Mouse (Mus musculus) embryonic facial prominence, embryonic 12.5 days (tissue): ENCODE measurements around the gene Ranbp6. TPM values are rescaled to one million over a fixed set of nuclear protein-coding genes. Genes with fewer than 3 reads are reported as not detected.

Source experiments
- ATAC-seq: fragments of 200-750 bp; cut with Nextera tagmentation; 2 replicates; pipeline ENCODE4 v1.8.0; 2017; ENCODE audit not compliant: insufficient number of reproducible peaks, insufficient read depth, low FRiP score, low TSS enrichment
- H3K27ac ChIP-seq: fragments of 300-500 bp; sonication (generic); 2 replicates; pipeline ENCODE4 v1.5.1; 2016; ENCODE audit warnings: mild to moderate bottlenecking
- H3K27me3 ChIP-seq: fragments of 300-500 bp; sonication (generic); 2 replicates; pipeline ENCODE4 v1.6.1; 2016; ENCODE audit warnings: mild to moderate bottlenecking, moderate library complexity
- H3K36me3 ChIP-seq: fragments of 300-500 bp; sonication (generic); 2 replicates; pipeline ENCODE4 v1.6.1; 2016; ENCODE audit warnings: mild to moderate bottlenecking
- H3K4me1 ChIP-seq: fragments of 300-500 bp; sonication (generic); 2 replicates; pipeline ENCODE4 v1.6.1; 2016
- H3K4me2 ChIP-seq: fragments of 300-500 bp; sonication (generic); replicated peaks from 2 replicates; pipeline ENCODE4 v1.6.1; 2016; ENCODE audit warnings: mild to moderate bottlenecking, moderate library complexity
- H3K4me3 ChIP-seq: fragments of 300-500 bp; sonication (generic); 2 replicates; pipeline ENCODE4 v1.5.1; 2016; ENCODE audit warnings: mild to moderate bottlenecking
- H3K9ac ChIP-seq: fragments of 300-500 bp; sonication (generic); 2 replicates; pipeline ENCODE4 v1.6.1; 2016; ENCODE audit warnings: mild to moderate bottlenecking, moderate library complexity
- H3K9me3 ChIP-seq: fragments of 300-500 bp; sonication (generic); 2 replicates; pipeline ENCODE4 v1.6.1; 2016; ENCODE audit warnings: mild to moderate bottlenecking, moderate library complexity
- WGBS: fragments of 180-500 bp; shearing (Covaris S2); methylation state at CpG from one replicate; pipeline ENCODE4 v1.1.7; 2016; 5-methylcytosine and 5-hydroxymethylcytosine counted together
- polyA plus RNA-seq: library from polyadenylated mRNA; unstranded; fragments of >200 nt; fragmentation: Nextera tagmentation; extraction: Ambion mirVana; gene quantifications from 2 replicates; pipeline ENCODE4 v1.2.1, GENCODE M21; 2016

Gene Ranbp6
- polyA plus RNA-seq, 1 experiment from 2014 or later = 26.7 TPM

DNA sequence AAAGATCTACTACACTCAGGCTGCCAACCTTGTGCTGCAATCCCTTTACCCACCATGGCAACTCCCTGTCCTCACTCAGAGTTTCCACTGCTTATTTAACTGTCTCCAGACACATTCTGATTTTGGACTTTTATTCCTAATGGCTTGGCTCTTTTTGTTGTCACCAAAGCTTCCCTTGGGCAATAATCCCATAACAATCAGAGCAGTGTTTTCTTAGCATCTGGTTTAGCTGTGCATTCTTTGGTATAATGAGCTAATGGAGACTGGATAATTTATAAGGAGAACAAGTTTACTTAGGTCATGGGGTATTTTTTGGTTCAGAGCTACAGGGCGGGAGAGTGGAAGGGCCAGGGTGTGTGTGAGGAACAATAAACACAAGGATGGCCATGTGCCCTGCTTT is 25.4 kb upstream of the Ranbp6 start:
- Histone ChIP-seq H3K9me3 (no peaks in the 10 kb centered on the region), H3K27ac (no peak overlapping the region), H3K4me3 (no peak overlapping the region), H3K4me2 (no peak overlapping the region), H3K9ac (no peak overlapping the region), H3K36me3 (no peaks in the 10 kb centered on the region), H3K4me1 (no peaks in the 10 kb centered on the region), H3K27me3 (no peaks in the 10 kb centered on the region)
- WGBS = 46% methylated on average over 1 of the region's 1 CpGs
- ATAC-seq = no peak

DNA sequence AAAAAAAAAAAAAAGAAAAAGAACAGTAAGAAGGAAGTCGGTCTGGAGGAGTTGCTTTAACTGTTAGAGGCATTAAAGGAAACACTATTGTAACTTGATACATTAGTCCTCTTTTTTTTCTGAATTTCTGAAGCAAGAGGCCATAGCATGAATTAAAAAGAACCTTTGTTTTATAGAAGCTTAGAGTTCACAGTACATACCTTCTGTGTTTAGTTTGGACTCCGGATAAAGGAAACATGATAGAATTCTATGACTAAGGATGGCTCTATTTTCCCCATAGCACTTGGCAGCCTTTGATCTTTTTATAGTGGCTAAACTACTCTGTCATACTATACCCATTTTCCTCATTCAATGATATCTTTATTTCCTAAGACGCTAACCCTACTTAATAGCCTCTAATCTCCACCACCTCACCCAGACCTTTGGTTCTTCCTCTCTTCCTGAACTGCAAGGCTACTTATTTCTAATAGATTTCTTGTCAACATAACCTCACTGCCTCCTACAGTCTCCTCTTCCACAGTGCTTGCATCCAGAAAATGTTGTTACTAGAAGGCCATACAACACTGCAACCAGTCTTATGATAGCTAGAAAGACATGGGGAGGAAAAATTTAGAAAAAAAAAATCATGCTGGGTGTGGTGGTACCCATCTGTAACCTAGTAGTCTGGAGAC is 22.7 kb upstream of the Ranbp6 start:
- no peak overlapping the region for H3K4me2 ChIP-seq
- no peaks in the 10 kb centered on the region for H3K4me1 ChIP-seq
- H3K27me3 ChIP-seq = no peaks in the 10 kb centered on the region
- no peak overlapping the region for H3K27ac ChIP-seq
- no peaks in the 10 kb centered on the region for H3K36me3 ChIP-seq
- no peak for ATAC-seq
- H3K4me3 ChIP-seq = no peak overlapping the region
- no peaks in the 10 kb centered on the region for H3K9me3 ChIP-seq
- WGBS = 22% methylated on average over 3 of the region's 3 CpGs
- no peak overlapping the region for H3K9ac ChIP-seq

- Histone ChIP-seq H3K9me3 (no peaks in the 10 kb centered on the region), H3K4me3 (no peak overlapping the region), H3K4me1 (no peaks in the 10 kb centered on the region), H3K36me3 (no peaks in the 10 kb centered on the region), H3K9ac (no peak overlapping the region), H3K4me2 (no peak overlapping the region), H3K27ac (no peak overlapping the region), H3K27me3 (no peaks in the 10 kb centered on the region)
- 73% methylated on average over 2 of the region's 2 CpGs for WGBS
- ATAC-seq = no peak
Measured at GRCm38 (mm10) chr19:29830911-29831310, 18.1 kb upstream of the Ranbp6 start.

- Histone ChIP-seq H3K27me3 (no peaks in the 10 kb centered on the region), H3K27ac (no peak overlapping the region), H3K9me3 (no peaks in the 10 kb centered on the region), H3K4me1 (no peaks in the 10 kb centered on the region), H3K36me3 (no peaks in the 10 kb centered on the region), H3K4me3 (no peak overlapping the region), H3K4me2 (no peak overlapping the region), H3K9ac (no peak overlapping the region)
- 70% methylated on average over 5 of the region's 5 CpGs for WGBS
- no peak for ATAC-seq
Measured at GRCm38 (mm10) chr19:29828558-29828957, 15.8 kb upstream of the Ranbp6 start.

DNA sequence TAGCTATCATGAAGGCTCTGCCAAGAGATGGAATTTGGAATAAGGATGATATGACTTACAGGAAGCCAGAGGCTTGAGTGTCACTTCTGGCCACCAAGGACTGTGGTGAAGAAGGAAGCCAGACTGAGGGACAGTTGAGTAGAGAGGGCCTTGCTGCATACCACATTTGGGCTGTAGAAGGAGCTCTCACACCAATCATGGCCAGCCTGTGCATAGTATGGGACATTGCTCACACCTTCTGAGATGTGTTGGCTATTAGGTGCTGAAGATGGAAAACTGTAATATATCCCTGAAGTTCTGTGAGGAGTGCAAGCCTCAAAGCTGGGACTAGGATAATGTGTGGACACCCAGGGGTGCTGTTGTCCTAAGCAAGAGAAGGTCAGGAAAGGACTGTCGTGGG is 13.9 kb upstream of the Ranbp6 start:
- Histone ChIP-seq H3K9me3 (no peaks in the 10 kb centered on the region), H3K4me1 (no peaks in the 10 kb centered on the region), H3K27ac (no peak overlapping the region), H3K27me3 (no peaks in the 10 kb centered on the region), H3K4me2 (no peak overlapping the region), H3K4me3 (no peak overlapping the region), H3K36me3 (no peaks in the 10 kb centered on the region), H3K9ac (no peak overlapping the region)
- no peak for ATAC-seq
- WGBS = 77% methylated on average over 1 of the region's 1 CpGs

DNA sequence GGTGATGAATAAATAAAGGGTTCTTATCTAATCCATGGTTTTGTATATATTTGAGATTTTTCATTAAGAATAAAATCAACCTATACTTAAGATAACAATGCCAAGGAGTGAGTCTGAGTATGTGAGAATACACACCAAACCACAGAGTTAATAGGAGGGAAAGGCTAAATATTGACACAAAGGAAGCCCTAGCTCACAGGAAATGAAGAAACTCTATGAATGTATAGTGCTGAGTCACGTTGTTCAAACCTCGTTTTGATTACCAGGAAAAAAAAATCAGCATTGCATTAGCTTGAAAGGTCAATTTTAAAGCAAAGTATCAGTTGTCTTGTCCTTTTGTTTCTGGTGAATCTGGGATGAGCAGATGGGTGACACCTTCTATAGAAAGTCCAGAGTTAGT is 12.2 kb upstream of the Ranbp6 start:
- WGBS = 76% methylated on average over 2 of the region's 2 CpGs
- Histone ChIP-seq H3K4me3 (no peak overlapping the region), H3K27ac (no peak overlapping the region), H3K27me3 (no peaks in the 10 kb centered on the region), H3K9ac (no peak overlapping the region), H3K4me2 (no peak overlapping the region), H3K36me3 (no peaks in the 10 kb centered on the region), H3K4me1 (no peaks in the 10 kb centered on the region), H3K9me3 (no peaks in the 10 kb centered on the region)
- ATAC-seq = no peak

DNA sequence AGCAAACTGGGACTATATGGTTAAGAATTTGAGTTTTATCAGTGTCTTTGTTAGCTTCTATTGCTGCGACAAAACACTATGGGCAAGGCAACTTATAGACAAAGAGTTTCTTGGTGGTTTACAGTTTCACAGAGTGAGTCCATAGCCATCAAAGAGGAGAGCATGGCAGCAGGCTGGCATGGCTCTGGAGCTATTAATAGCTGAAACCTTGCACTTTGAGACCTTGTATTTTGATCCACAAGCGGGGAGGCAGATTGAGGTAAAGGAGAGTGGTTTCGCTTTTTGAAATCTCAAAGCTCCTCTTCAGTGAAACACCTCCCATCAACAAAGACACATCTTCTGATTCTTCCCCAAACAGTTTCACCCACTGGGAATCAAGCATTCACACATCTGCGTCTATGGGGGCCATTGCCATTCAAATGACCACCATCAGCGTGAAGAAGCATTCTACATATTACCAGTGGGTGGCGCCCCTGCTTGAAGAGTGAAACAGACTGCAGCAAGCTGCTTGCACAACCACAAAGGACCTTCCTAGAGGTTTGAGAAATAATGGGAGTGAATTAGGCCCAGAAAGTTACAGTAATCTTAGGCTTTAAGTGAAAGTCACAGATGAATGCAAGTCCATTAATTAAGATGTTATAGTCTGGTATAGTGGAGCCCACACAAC is 11.4 kb upstream of the Ranbp6 start:
- WGBS = 53% methylated on average over 6 of the region's 6 CpGs
- no peak for ATAC-seq

GRCm38 (mm10) chr19:29823456-29824010 is 10.8 kb upstream of the Ranbp6 start:
- Histone ChIP-seq H3K4me2 (no peak overlapping the region), H3K9me3 (no peaks in the 10 kb centered on the region), H3K36me3 (no peaks in the 10 kb centered on the region), H3K9ac (no peak overlapping the region), H3K4me3 (no peak overlapping the region), H3K4me1 (no peaks in the 10 kb centered on the region), H3K27me3 (no peaks in the 10 kb centered on the region), H3K27ac (no peak overlapping the region)
- ATAC-seq = no peak
- WGBS = 57% methylated on average over 12 of the region's 12 CpGs

More for the DNA sequence above, 11.4 kb upstream of the Ranbp6 start:
- no peak overlapping the region for H3K4me3 ChIP-seq
- H3K9me3 ChIP-seq = no peaks in the 10 kb centered on the region
- no peak overlapping the region for H3K27ac ChIP-seq
- H3K9ac ChIP-seq = no peak overlapping the region
- H3K4me2 ChIP-seq = no peak overlapping the region
- H3K36me3 ChIP-seq = no peaks in the 10 kb centered on the region
- no peaks in the 10 kb centered on the region for H3K4me1 ChIP-seq
- no peaks in the 10 kb centered on the region for H3K27me3 ChIP-seq

DNA sequence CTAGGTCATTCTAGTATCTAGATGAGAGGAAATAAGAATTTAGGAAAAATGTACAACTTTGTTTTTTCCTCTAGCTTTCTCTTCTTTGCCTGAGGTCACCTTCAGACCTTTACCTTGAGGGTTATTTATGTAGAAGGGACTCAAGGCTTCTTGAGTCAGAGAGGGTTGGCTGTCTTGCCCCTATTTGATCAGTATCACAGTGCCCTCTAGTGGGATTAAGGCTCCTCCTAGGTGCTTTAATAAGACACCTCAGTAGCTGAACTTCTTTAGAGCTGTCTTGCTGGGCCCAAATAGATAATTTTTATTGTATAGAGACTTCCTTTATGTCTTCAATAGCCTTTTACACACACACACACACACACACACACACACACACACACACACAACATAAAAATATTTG is 8.2 kb upstream of the Ranbp6 start:
- no peak for ATAC-seq

GRCm38 (mm10) chr19:29810022-29810421 is 2.8 kb downstream of the Ranbp6 start:
- Histone ChIP-seq H3K36me3 (peaks cover 23% of the 10 kb centered on the region), H3K4me1 (peaks cover 13% of the 10 kb centered on the region), H3K27me3 (no peaks in the 10 kb centered on the region), H3K4me3 (no peak overlapping the region), H3K9me3 (no peaks in the 10 kb centered on the region), H3K4me2 (no peak overlapping the region), H3K9ac (no peak overlapping the region), H3K27ac (no peak overlapping the region)
- WGBS = 94% methylated on average over 5 of the region's 5 CpGs
- ATAC-seq = no peak

More for the DNA sequence above, 8.2 kb upstream of the Ranbp6 start:
- H3K4me1 ChIP-seq = no peaks in the 10 kb centered on the region
- H3K4me2 ChIP-seq = no peak overlapping the region
- no peaks in the 10 kb centered on the region for H3K27me3 ChIP-seq
- no peak overlapping the region for H3K4me3 ChIP-seq
- no peak overlapping the region for H3K27ac ChIP-seq
- H3K9ac ChIP-seq = no peak overlapping the region
- no peaks in the 10 kb centered on the region for H3K36me3 ChIP-seq
- H3K9me3 ChIP-seq = no peaks in the 10 kb centered on the region

- Histone ChIP-seq H3K9me3 (no peaks in the 10 kb centered on the region), H3K4me2 (peak within 1 kb of the TSS; percentile 74), H3K4me1 (peaks cover 11% of the 10 kb centered on the region), H3K9ac (peak within 1 kb of the TSS; percentile 91), H3K36me3 (peaks cover 22% of the 10 kb centered on the region), H3K27me3 (no peaks in the 10 kb centered on the region), H3K27ac (peak within 1 kb of the TSS; percentile 94), H3K4me3 (peak within 1 kb of the TSS; percentile 99)
- peak; percentile 92 for ATAC-seq
- WGBS = under 1% methylated on average over 57 of the region's 95 CpGs
Measured at GRCm38 (mm10) chr19:29805917-29806785, 6.6 kb downstream of the Ranbp6 start, which contains the start of gene 9930021J03Rik. Gene 9930021J03Rik, minus strand, starts transcription at chr19:29805989.
